Mouse (Mus musculus): Measurements from ENCODE around the gene Fjx1. TPM values are rescaled to one million over a fixed set of nuclear protein-coding genes. Genes with fewer than 3 reads are reported as not detected.
A peak's percentile ranks its signal among the peaks of the same experiment; 100 is the strongest.

Gene Fjx1
- polyA plus RNA-seq, 1 experiment from 2014 or later: 2.7 TPM

DNA sequence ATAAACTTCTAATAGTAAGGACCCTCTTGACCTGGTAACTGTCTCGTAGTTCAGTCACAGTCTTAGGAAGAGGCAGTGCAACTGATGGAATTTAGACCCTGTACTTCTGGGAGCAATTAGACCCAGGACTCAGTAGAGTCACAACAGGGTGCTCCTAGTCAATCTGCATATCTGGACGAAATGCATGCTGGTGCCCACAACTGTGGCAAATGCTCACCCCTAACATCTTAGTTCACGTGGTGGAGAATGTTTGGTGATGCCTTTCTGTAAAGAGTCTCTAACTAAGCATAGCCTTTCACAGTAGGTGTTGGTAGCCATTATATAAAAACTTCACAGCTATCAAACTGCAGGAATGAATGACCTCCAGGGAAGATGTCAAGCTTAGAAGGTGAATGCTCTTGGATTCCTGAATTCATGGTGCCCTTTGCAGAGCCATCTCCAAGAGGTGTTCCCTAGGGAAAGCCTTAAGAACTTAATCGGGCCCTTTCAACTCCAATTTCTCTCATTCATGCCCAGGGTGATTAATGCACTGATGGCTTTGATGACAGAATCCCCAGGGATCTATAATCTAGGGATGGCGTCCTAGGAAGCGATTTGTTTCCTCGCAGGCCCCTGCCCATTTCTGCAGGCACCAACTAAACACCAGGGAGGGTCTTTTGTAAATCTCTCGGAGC lies 14.8 kb downstream of the Fjx1 start:
- Histone ChIP-seq H3K36me3 (ENCODE audit: control insufficient read depth, insufficient read depth, low read length) (no peaks in the 10 kb centered on the region), H3K9ac (ENCODE audit: low read length) (no peak overlapping the region), H3K4me2 (ENCODE audit: low read depth, low read length) (no peak overlapping the region), H3K9me3 (ENCODE audit: control insufficient read depth, low read length) (no peaks in the 10 kb centered on the region), H3K4me1 (replicated peaks; ENCODE audit: control insufficient read depth, insufficient read depth, low read length) (no peaks in the 10 kb centered on the region), H3K4me3 (ENCODE audit: low read length) (no peak overlapping the region), H3K27ac (ENCODE audit: low read length) (no peak overlapping the region), H3K27me3 (ENCODE audit: control insufficient read depth, insufficient read depth, low read depth, low read length) (no peaks in the 10 kb centered on the region)
- 56% methylated on average over 8 of the region's 8 CpGs for WGBS
- ATAC-seq (ENCODE audit: low read depth): no peak

DNA sequence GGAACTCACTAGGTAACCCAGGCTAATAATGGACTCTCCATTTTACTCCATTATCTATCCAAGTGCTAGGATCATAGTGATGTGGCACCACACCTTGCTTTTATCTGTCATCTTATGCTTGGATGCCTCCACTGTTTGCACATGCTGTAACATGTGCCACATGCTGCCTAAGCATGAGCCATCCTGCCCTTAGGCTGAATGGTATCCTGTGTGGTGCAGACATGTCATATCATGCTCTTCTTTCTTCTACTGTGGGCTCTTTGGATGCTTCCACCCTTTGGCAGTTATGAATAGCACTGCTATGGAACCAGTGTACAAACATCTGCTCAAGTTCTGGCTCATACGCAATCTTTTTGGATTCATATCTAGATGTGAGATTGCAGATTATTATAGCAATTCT lies 18.4 kb downstream of the Fjx1 start:
- ATAC-seq (ENCODE audit: low read depth): no peak
- Histone ChIP-seq H3K27me3 (ENCODE audit: control insufficient read depth, insufficient read depth, low read depth, low read length) (no peaks in the 10 kb centered on the region), H3K4me3 (ENCODE audit: low read length) (no peak overlapping the region), H3K27ac (ENCODE audit: low read length) (no peak overlapping the region), H3K4me1 (replicated peaks; ENCODE audit: control insufficient read depth, insufficient read depth, low read length) (no peaks in the 10 kb centered on the region; the same call in 1 of the 2 replicates), H3K9ac (ENCODE audit: low read length) (no peak overlapping the region), H3K9me3 (ENCODE audit: control insufficient read depth, low read length) (no peaks in the 10 kb centered on the region), H3K36me3 (ENCODE audit: control insufficient read depth, insufficient read depth, low read length) (no peaks in the 10 kb centered on the region), H3K4me2 (ENCODE audit: low read depth, low read length) (no peak overlapping the region)
- 83% methylated on average over 1 of the region's 1 CpGs for WGBS

DNA sequence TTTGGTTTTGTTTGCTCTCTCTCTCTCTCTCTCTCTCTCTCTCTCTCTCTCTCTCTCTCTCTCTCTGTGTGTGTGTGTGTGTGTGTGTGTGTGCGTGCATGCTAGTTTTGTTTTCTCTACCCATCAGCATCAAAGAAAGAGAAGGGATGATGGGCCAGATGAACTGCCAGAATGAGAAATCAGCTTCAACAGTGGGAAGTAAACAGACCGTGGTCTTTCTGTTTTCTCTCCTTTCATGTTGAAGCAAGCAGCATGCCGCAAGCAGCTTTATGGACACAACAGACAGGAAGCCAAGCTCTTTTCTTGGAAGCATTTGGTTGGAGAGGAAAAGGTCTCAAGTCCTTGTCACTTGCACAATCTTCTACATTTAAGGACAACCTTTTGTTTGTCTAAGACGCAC lies 21.2 kb downstream of the Fjx1 start:
- Histone ChIP-seq H3K4me2 (ENCODE audit: low read depth, low read length) (no peak overlapping the region), H3K4me1 (replicated peaks; ENCODE audit: control insufficient read depth, insufficient read depth, low read length) (no peaks in the 10 kb centered on the region; the same call in 1 of the 2 replicates), H3K9me3 (ENCODE audit: control insufficient read depth, low read length) (no peaks in the 10 kb centered on the region), H3K36me3 (ENCODE audit: control insufficient read depth, insufficient read depth, low read length) (no peaks in the 10 kb centered on the region), H3K27me3 (ENCODE audit: control insufficient read depth, insufficient read depth, low read depth, low read length) (no peaks in the 10 kb centered on the region), H3K4me3 (ENCODE audit: low read length) (no peak overlapping the region), H3K9ac (ENCODE audit: low read length) (no peak overlapping the region), H3K27ac (ENCODE audit: low read length) (no peak overlapping the region)
- 34% methylated on average over 4 of the region's 4 CpGs for WGBS
- ATAC-seq (ENCODE audit: low read depth): no peak; the same call in 1 of the 2 replicates

DNA sequence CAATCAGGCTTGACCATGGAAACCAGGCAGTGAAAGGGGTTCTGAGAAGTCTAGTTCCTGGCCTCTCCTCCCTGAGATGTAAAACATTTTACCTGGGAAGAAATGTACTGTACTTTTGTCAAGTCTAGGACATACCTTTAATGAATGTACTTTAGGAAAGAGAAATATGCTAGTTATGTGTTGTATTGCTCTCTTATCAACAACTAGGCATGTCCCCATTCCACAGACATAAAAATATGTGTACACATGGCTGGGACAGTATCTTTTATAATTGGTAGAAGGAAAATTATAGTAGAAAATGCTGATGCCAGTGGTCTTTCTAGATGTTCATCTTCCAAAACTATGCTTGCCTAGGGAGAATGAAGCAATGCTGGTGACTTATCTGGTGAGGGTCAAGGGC lies 24.3 kb downstream of the Fjx1 start:
- Histone ChIP-seq H3K9me3 (ENCODE audit: control insufficient read depth, low read length) (no peaks in the 10 kb centered on the region), H3K9ac (ENCODE audit: low read length) (no peak overlapping the region), H3K27ac (ENCODE audit: low read length) (no peak overlapping the region), H3K36me3 (ENCODE audit: control insufficient read depth, insufficient read depth, low read length) (no peaks in the 10 kb centered on the region), H3K4me3 (ENCODE audit: low read length) (no peak overlapping the region), H3K27me3 (ENCODE audit: control insufficient read depth, insufficient read depth, low read depth, low read length) (no peaks in the 10 kb centered on the region), H3K4me2 (ENCODE audit: low read depth, low read length) (no peak overlapping the region), H3K4me1 (replicated peaks; ENCODE audit: control insufficient read depth, insufficient read depth, low read length) (peaks cover 2% of the 10 kb centered on the region; the same call in 1 of the 2 replicates)
- ATAC-seq (ENCODE audit: low read depth): no peak

DNA sequence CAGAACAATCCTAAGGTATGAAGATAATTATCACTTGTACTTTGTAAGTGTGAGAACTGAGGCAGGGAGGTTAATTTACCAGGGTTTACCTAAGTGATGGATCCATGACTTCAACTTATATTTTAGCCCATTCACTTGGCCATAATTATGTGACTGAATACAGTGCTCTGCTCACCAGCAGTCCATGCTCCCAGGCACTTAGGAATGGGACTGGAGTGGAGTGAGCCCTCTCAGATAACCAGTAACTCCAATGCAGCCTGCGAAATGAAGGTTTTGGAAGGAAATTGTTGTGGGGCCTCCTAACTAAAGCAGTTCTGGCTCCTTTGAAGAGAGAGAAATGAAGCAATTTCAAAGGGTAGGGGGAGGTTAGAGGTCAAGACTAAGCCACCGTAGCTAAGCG lies 25.9 kb downstream of the Fjx1 start:
- Histone ChIP-seq H3K36me3 (ENCODE audit: control insufficient read depth, insufficient read depth, low read length) (no peaks in the 10 kb centered on the region), H3K4me1 (replicated peaks; ENCODE audit: control insufficient read depth, insufficient read depth, low read length) (peaks cover 2% of the 10 kb centered on the region; the same call in 1 of the 2 replicates), H3K9ac (ENCODE audit: low read length) (no peak overlapping the region), H3K4me3 (ENCODE audit: low read length) (no peak overlapping the region), H3K4me2 (ENCODE audit: low read depth, low read length) (no peak overlapping the region), H3K9me3 (ENCODE audit: control insufficient read depth, low read length) (no peaks in the 10 kb centered on the region), H3K27ac (ENCODE audit: low read length) (no peak overlapping the region), H3K27me3 (ENCODE audit: control insufficient read depth, insufficient read depth, low read depth, low read length) (no peaks in the 10 kb centered on the region)
- ATAC-seq (ENCODE audit: low read depth): no peak
- WGBS: 52% methylated on average over 3 of the region's 3 CpGs

DNA sequence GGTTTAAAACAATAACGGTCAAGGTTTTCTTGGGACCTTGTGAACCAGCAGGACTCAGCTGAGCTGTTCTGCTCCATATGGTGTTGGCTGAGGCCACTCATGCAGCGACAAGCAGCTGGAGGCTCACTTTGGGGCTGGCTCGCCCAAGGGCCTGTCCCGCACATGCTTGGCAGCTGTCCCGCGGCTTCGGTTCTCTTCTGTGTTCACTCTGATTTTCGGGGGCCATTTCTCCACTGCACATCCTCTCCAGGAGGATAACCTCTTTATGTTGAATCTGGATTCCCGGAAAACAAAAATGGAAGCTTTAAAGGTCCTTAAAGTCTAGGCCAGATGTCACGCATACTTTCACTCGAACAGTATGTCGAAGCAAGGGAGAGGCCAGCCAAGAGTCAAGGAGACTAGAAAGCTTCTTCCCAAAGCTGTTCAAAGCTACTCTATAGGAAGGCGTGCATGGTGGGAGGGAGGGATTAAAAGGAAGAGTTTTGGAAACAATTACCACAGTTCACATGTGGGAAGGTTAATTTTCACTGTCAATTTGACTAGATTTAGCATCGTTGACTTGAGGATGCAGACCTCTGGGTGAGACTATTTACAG lies 36.1 kb downstream of the Fjx1 start:
- no peak overlapping the region for H3K9ac ChIP-seq (ENCODE audit: low read length)
- no peak overlapping the region for H3K27ac ChIP-seq (ENCODE audit: low read length)
- H3K4me2 ChIP-seq (ENCODE audit: low read depth, low read length): no peak overlapping the region
- no peaks in the 10 kb centered on the region for H3K9me3 ChIP-seq (ENCODE audit: control insufficient read depth, low read length)
- no peaks in the 10 kb centered on the region for H3K4me1 ChIP-seq (replicated peaks; ENCODE audit: control insufficient read depth, insufficient read depth, low read length)
- no peak overlapping the region for H3K4me3 ChIP-seq (ENCODE audit: low read length)
- no peaks in the 10 kb centered on the region for H3K27me3 ChIP-seq (ENCODE audit: control insufficient read depth, insufficient read depth, low read depth, low read length)
- no peaks in the 10 kb centered on the region for H3K36me3 ChIP-seq (ENCODE audit: control insufficient read depth, insufficient read depth, low read length)
- ATAC-seq (ENCODE audit: low read depth): peak; percentile 82
- 63% methylated on average over 14 of the region's 14 CpGs for WGBS

DNA sequence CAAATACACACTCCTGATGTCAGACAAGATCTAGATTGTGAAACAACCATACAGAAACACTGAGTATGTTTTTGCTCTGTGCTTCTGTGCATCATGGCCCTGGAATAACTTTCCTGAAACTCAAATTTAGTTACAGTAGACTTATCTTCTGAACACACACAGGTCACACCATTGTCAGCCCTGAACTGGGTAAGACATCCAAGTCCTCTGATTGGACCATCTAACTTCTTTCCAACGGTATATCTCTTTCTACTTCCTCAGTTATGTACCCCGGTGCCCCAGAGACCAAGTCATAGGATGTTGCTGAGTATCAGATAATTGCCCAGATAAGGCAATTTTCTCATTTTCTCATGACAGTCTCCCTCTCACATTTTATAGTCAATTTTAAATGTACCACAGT lies 39.6 kb downstream of the Fjx1 start:
- Histone ChIP-seq H3K27ac (ENCODE audit: low read length) (no peak overlapping the region), H3K36me3 (ENCODE audit: control insufficient read depth, insufficient read depth, low read length) (no peaks in the 10 kb centered on the region), H3K27me3 (ENCODE audit: control insufficient read depth, insufficient read depth, low read depth, low read length) (no peaks in the 10 kb centered on the region), H3K4me2 (ENCODE audit: low read depth, low read length) (no peak overlapping the region), H3K4me3 (ENCODE audit: low read length) (no peak overlapping the region), H3K9ac (ENCODE audit: low read length) (no peak overlapping the region), H3K9me3 (ENCODE audit: control insufficient read depth, low read length) (no peaks in the 10 kb centered on the region), H3K4me1 (replicated peaks; ENCODE audit: control insufficient read depth, insufficient read depth, low read length) (peaks cover 4% of the 10 kb centered on the region)
- ATAC-seq (ENCODE audit: low read depth): no peak
- 70% methylated on average over 2 of the region's 2 CpGs for WGBS

DNA sequence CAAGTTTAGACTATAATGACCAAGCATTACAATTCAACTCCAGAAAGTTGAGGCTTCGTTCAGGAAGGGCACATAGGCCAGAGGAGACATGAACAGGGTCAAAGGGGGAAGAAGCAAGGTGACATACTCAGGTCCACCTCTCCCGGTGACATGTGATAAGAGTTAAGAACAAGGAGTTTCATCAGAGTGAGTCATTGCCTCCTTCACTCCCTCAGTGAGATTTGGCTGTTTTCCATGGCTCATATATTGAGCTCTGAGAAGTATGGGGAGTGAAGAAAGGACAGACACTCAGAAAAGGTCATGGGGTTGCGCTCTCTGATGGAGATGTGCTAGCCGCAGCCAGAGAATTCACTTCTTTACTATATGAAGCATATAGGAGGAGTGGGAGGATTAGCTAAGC lies 41.7 kb downstream of the Fjx1 start:
- H3K9me3 ChIP-seq (ENCODE audit: control insufficient read depth, low read length): no peaks in the 10 kb centered on the region
- H3K27ac ChIP-seq (ENCODE audit: low read length): no peak overlapping the region
- no peaks in the 10 kb centered on the region for H3K27me3 ChIP-seq (ENCODE audit: control insufficient read depth, insufficient read depth, low read depth, low read length)
- no peak for ATAC-seq (ENCODE audit: low read depth)
- H3K36me3 ChIP-seq (ENCODE audit: control insufficient read depth, insufficient read depth, low read length): no peaks in the 10 kb centered on the region
- no peak overlapping the region for H3K9ac ChIP-seq (ENCODE audit: low read length)
- peaks cover 14% of the 10 kb centered on the region for H3K4me1 ChIP-seq (replicated peaks; ENCODE audit: control insufficient read depth, insufficient read depth, low read length)
- WGBS: 50% methylated on average over 4 of the region's 4 CpGs
- H3K4me2 ChIP-seq (ENCODE audit: low read depth, low read length): no peak overlapping the region
- H3K4me3 ChIP-seq (ENCODE audit: low read length): no peak overlapping the region

DNA sequence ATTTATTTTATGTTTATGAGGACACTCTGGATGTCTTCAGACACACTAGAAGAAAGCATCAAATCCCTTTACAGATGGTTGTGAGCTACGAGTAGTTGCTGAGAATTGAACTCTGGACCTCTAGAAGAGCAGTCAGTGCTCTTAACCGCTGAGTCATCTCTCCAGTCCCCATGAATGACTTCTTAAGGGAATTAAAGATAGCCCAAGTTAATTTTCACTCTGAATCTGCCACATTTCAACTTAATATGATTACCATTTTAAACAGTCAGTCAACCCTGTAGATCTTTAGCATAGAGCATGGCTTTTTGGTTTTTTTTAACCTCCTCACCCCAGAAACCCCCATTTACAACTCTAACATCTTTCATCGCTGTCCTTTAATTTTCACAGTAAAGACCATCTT lies 42.6 kb downstream of the Fjx1 start:
- no peak overlapping the region for H3K27ac ChIP-seq (ENCODE audit: low read length)
- H3K4me2 ChIP-seq (ENCODE audit: low read depth, low read length): no peak overlapping the region
- H3K4me1 ChIP-seq (replicated peaks; ENCODE audit: control insufficient read depth, insufficient read depth, low read length): peaks cover 14% of the 10 kb centered on the region
- H3K9me3 ChIP-seq (ENCODE audit: control insufficient read depth, low read length): no peaks in the 10 kb centered on the region
- H3K9ac ChIP-seq (ENCODE audit: low read length): no peak overlapping the region
- 82% methylated on average over 3 of the region's 3 CpGs for WGBS
- H3K4me3 ChIP-seq (ENCODE audit: low read length): no peak overlapping the region
- ATAC-seq (ENCODE audit: low read depth): no peak
- no peaks in the 10 kb centered on the region for H3K36me3 ChIP-seq (ENCODE audit: control insufficient read depth, insufficient read depth, low read length)
- no peaks in the 10 kb centered on the region for H3K27me3 ChIP-seq (ENCODE audit: control insufficient read depth, insufficient read depth, low read depth, low read length)
